Mouse (Mus musculus): Measurements from ENCODE around the gene Wdr43.

Wdr43 gene

GRCm38 (mm10) chr17:71663491-71663890 is 47.8 kb downstream of the Wdr43 start:
- DNase-seq (ENCODE audit: low read depth), result no peak

GRCm38 (mm10) chr17:71664172-71664571 is 48.5 kb downstream of the Wdr43 start:
- DNase-seq (ENCODE audit: low read depth), result no peak

GRCm38 (mm10) chr17:71665201-71665600 is 49.5 kb downstream of the Wdr43 start:
- no peak for DNase-seq (ENCODE audit: low read depth)

- no peak for DNase-seq (ENCODE audit: low read depth)
Observed at GRCm38 (mm10) chr17:71669511-71669910, 53.8 kb downstream of the Wdr43 start.

- no peak for DNase-seq (ENCODE audit: low read depth)
Observed at GRCm38 (mm10) chr17:71671840-71672546, 56.3 kb downstream of the Wdr43 start.

- no peak for DNase-seq (ENCODE audit: low read depth)
Observed at GRCm38 (mm10) chr17:71673092-71673491, 57.4 kb downstream of the Wdr43 start, which contains the start of gene Togaram2. Togaram2 (plus strand) TSS chr17:71673261.

GRCm38 (mm10) chr17:71673936-71674335 is 58.2 kb downstream of the Wdr43 start:
- DNase-seq (ENCODE audit: low read depth), result no peak

GRCm38 (mm10) chr17:71674886-71675285 is 59.2 kb downstream of the Wdr43 start:
- DNase-seq (ENCODE audit: low read depth), result no peak

GRCm38 (mm10) chr17:71681666-71682065 is 66.0 kb downstream of the Wdr43 start:
- no peak for DNase-seq (ENCODE audit: low read depth)

- DNase-seq (ENCODE audit: low read depth), result no peak
Observed at GRCm38 (mm10) chr17:71682379-71682778, 66.7 kb downstream of the Wdr43 start.

- no peak for DNase-seq (ENCODE audit: low read depth)
Observed at GRCm38 (mm10) chr17:71683281-71683680, 67.6 kb downstream of the Wdr43 start.

GRCm38 (mm10) chr17:71684103-71684608 is 68.5 kb downstream of the Wdr43 start:
- DNase-seq (ENCODE audit: low read depth), result no peak

GRCm38 (mm10) chr17:71687436-71687835 is 71.7 kb downstream of the Wdr43 start:
- DNase-seq (ENCODE audit: low read depth), result no peak

- DNase-seq (ENCODE audit: low read depth), result no peak
Observed at GRCm38 (mm10) chr17:71689903-71690302, 74.2 kb downstream of the Wdr43 start.

GRCm38 (mm10) chr17:71691361-71691875 is 75.7 kb downstream of the Wdr43 start:
- no peak for DNase-seq (ENCODE audit: low read depth)

- no peak for DNase-seq (ENCODE audit: low read depth)
Observed at GRCm38 (mm10) chr17:71693313-71693712, 77.6 kb downstream of the Wdr43 start.

GRCm38 (mm10) chr17:71693780-71694179 is 78.1 kb downstream of the Wdr43 start:
- no peak for DNase-seq (ENCODE audit: low read depth)

- no peak for DNase-seq (ENCODE audit: low read depth)
Observed at GRCm38 (mm10) chr17:71695151-71695550, 79.5 kb downstream of the Wdr43 start.

- DNase-seq (ENCODE audit: low read depth), result no peak
Observed at GRCm38 (mm10) chr17:71695716-71696315, 80.1 kb downstream of the Wdr43 start.

GRCm38 (mm10) chr17:71696396-71696795 is 80.7 kb downstream of the Wdr43 start:
- DNase-seq (ENCODE audit: low read depth), result no peak

- no peak for DNase-seq (ENCODE audit: low read depth)
Observed at GRCm38 (mm10) chr17:71697896-71698618, 82.4 kb downstream of the Wdr43 start.

- no peak for DNase-seq (ENCODE audit: low read depth)
Observed at GRCm38 (mm10) chr17:71698619-71698956, 82.9 kb downstream of the Wdr43 start.

- DNase-seq (ENCODE audit: low read depth), result no peak
Observed at GRCm38 (mm10) chr17:71705113-71705512, 89.4 kb downstream of the Wdr43 start.
